Mouse (Mus musculus) adrenal gland, postnatal 10 days (tissue): ENCODE results near the gene Higd1a. TPM values are rescaled to one million over a fixed set of nuclear protein-coding genes. Genes with fewer than 3 reads are reported as not detected.
A peak's percentile ranks its signal among the peaks of the same experiment; 100 is the strongest.

Experiments
- DNase-seq: peaks from one replicate; pipeline ENCODE4 v3.0.0; 2021; ENCODE audit warnings: mixed read lengths
- long read RNA-seq, 2 experiments: library from polyadenylated mRNA; stranded (forward); transcript quantifications; one replicate each; pipeline ENCODE4 v2.0.0; 2021
- total RNA-seq, 2 experiments: library from RNA; stranded (reverse); gene quantifications; 2 replicates each; pipeline ENCODE4 v1.2.3; 2021

The Higd1a gene
- total RNA-seq = 100 to 1,000 TPM; 111 to 113 TPM
- long read RNA-seq, experiment 1, transcript Higd1a-201 (4 exons, 2,232 nt) = major isoform, 303 of 347 reads
- long read RNA-seq, experiment 1, partial matches to known transcripts = 6 of 347 reads
- long read RNA-seq, experiment 1, other reads (novel, unspliced or antisense) = 36 of 347 reads
- long read RNA-seq, experiment 2, transcript Higd1a-201 (4 exons, 2,232 nt) = major isoform, 189 of 216 reads
- long read RNA-seq, experiment 2, partial matches to known transcripts = 3 of 216 reads
- long read RNA-seq, experiment 2, other reads (novel, unspliced or antisense) = 20 of 216 reads

DNA sequence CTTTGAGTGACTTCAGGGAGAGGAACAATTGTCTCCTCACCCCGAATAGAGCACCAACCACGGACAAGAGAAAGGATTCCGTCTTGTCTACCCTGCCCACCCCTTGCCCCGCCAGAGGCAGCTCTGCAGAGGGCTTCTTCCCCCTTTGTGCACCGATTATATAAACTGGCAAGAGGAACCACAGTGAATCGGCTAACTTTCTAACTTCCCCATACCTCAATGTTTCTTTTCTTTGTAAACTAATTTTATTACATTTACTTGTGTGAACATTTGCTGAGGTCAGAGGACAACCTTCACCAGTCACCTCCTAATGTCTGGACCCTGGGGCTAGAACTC lies at the start of gene Higd1a:
TSS of gene Higd1a (minus strand) at position 210 of the 336 bp plus-strand sequence.
- no peak for DNase-seq

DNA sequence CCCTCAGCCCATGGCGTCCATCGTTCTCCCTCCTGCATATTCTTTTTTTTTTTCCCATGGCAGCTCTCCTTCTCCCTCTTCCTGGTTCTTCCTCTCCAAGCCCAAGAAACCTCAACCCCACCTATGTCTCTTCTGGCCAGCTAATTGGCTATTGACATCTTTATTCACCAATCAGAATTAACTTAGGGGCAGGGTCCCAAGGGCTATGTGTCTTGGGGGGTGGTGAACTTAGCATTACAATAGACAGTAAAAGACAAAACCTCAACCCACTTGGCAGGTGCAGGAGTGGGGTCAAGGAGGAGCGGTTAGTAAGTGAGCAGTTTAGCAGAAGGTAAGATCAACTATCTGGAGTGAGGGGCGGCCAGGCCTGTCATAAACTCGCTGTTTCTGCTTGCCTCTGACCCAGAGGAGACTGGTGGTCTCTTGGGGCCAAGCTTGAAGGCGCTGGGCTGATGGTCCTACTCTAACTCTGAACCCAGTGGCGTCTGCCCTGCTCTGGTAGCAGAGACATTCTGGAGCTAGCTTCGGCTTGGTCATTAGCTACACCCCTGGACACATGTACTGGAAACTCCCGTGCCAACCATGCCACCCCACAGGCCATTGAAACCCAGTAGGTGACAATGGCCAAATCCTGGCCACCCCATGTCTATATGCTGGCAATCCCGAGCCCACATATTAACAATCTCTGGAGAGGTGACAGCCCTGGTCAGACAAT lies 49.4 kb upstream of the Higd1a start:
- DNase-seq = no peak

DNA sequence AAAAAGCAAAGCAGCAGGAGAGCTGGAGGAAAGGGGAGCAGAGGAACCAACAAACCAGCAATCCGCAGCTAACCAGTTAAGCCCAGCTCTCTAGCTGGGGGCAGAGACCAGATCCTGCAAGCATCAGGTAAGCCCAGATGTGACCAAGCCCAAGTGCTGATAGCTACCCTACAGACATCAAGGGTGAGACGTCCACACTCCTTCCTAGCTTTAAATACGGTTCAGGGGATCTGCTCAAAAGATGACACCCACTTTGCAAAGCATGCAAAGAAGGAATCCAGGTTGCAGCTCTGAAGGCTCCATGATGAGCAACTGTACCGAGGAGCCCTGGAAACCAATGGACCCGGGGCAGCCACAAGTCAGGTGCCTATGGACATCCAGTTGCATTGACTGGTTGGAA lies 48.3 kb upstream of the Higd1a start:
- no peak for DNase-seq

DNA sequence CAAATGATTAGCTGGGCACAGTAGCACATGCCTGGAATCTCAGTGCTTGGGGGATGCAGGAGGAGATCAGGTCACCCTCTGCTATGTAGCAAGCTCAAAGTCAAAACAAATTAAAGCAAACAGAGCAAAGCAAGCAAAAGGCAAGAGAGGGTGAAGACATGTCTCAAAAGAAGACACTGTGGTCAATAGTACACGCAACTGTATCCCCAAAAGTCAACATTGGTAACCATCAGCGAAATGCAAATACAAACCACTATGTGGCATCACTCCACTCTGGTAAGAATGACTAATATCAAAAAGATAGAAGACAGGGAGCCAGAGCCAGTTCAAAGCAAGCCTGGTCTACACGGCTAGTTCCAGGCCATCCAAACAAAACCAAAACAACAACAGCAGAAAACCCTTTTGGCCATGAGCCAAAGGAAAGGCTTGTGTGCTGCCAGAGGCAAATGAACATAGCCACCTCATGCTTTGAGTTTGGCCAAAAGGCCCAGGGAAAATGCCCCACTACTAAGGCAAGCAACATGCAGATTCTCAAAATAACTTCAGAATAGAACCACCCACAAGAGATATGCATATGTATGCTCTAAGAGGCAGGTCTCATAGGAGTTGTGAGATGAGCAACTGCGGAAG lies 47.5 kb upstream of the Higd1a start:
- no peak for DNase-seq

DNA sequence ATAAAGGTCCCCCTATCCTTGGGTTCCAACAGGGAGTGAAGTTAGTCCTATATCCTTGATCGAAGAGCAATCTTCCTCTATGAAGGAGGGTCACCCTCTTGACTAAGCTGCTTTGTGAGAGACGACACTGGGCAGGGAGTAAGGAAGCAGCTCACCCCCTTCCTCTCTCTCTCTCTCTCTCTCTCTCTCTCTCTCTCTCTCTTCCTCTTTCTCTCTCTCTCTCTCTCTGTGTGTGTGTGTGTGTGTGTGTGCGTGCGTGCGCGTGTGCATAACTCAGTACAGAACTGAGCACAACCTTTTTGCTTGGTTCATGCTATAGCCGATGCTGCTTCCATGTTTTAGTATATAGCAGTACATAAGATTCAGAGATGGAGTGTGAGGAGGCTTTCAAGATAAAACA lies 46.8 kb upstream of the Higd1a start:
- no peak for DNase-seq

DNA sequence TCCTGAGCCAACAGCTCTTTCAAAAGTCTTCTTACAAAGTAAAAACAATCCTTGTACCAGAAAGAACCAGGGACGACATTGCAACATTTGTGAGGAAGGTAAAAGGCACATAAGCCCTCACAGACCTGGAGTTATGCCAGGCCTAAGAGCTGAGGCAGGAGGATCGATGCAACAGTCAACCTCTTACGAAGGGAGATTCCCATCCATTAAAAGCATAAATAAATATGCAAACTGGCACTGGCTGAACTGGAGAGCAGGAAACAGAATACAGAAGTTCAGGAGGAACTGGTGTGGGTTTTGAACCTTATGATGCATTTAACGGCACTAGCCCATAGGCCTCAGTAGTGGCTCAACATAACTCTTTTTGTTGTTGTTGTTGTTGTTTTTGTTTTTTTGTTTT lies 46.2 kb upstream of the Higd1a start:
- DNase-seq = no peak

DNA sequence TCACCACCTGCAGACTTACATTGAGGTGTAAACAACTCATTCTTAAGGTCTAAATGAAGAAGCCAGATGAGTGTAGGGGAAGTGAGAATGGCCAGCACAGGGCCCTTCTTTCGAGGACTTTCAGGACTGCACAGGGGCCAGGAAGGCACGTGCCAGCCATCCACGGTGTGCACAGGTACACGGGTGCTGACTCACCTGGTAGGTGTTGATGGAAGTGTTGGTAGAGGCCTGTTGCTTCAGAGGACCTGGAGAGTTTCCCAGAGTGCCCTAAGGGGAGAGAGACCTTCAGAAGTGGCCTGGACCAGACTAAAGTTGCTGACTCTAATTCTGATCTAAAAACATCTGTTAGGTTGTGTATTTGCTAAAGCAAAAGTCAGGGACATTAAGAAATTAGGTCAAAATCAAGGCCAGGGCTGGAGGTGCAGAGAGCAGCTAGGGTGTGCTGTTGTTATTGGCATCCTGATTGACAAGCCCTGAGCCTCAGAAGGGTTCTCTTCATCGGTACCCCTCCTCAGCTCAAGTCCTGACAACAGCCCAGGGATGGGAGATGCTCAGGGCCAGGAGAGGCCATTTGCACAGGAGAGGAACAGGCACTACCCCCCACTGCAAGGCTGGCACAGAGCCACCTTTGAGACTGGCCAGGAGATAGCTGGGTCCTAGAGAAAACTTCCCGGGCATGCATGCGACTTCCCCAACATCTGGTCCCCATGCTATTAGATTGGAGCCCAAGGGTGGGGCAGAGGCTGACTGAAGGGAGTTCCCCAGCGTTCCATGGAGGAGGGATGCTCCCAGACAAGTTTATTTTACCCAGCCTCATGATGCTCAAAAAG lies 45.5 kb upstream of the Higd1a start:
- peak; percentile 57 for DNase-seq

DNA sequence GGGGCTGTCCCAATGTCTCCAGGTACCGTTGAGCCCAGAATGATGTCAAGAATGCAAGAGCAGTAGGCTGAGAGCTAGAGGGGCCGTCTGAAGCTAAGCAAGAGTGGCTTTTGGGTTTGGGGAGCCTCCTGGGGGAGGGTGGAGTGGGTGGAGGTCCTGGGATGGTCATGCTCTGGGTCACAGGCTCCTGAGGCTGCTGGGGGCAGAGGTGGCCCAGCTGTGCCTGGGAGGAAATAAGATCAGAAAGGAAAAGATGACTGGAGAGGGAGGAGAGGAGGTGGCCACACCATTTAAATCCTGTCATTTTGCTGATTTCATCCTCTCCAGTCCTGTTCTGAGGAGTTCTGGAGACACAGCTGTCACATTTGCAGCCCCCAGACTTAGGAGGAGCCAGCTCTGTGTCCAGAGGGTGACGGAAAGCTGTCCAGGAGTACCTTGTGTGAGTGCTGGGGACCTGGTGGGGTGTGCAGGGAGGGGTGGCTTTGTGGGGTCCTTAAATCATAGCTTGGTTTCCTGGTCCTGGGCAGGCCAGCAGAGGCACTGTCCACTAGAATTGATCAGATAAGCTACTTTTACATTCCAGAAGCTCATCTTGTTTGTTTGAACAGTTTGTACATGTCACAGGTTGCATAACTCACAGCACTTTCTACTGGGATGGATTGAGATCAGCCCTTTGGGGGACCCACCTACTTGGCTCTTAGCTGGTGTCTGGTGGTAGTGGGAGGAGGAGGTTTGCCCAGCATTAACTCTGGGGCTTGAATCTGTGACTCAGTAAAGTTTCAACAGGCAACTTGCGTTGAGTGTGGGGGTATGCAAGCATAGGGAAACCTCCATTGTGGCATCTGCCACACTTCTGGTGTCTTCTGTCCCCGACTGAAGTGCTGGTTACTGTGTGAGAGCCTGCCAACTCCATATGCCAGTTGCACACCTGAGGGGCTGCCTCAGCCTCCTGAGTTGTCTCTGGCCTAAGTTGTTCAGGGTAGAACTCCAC lies 43.8 kb upstream of the Higd1a start:
- DNase-seq = no peak

DNA sequence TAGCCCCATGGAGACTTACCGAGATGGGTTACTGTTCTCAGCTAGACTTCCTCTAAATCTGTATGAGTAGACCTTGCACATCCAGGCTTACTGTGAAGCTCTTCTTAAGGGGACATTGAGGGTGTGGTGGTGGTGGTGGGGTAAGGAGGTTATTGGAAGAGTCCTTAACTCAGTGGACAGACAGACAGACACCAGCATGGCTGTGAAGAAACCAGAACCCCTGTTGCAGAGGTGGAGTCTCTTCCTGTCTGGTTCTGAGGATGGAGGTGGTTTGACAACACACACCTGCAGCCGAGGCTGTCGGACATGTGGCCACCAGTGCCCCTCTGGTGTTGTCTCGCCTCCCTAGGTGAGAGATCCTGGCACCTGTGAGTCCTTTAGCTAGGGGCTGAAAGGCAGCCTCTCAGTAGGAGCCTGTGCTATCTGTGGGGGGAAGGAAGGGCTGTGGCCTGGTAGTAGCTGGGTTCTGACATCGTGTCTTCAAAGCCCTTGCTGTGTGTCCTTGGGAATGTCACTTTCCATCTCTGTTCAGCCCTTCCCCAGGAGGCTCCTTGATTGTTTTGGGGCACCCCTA lies 42.2 kb upstream of the Higd1a start:
- DNase-seq = no peak

DNA sequence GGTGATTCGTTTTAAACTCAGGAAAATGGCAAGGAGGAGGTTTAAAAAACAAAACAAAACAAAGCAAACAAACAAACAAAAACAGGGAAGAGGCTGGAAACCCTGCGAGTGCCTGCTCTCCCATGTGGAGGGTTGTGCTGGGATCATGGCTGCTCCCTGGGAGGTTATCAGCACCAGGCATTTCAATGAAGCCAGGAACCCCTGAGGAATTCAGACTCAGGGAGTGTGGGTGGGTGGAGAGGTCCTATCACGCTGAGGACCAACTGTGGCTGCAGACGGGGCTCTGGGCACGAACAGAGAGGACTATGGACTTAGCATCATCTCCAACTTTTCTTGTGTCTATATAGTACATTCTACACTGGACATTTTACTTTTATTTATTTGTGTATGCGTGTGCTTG lies 41.1 kb upstream of the Higd1a start:
- no peak for DNase-seq

DNA sequence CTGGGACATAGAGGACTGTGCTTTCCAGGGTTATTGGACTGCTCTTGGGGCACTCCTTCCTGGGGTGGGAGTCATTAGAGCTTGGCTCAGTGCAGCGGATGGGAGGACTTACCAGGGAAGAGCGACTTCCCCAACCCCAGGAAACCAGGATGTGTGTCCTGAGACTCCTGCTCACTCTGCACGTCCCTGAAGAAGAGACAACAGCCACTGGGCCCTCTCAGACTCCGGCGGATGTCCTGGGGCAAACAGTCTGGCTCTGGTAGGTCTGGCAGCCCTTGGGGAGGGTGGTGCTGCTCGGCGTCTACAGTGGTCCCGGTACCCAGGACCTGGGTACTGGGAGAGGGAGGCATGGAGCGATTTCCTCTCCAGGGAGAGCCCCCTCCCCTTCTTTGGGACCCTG lies 40.1 kb upstream of the Higd1a start, which contains the start of gene Ackr2:
TSS of gene Ackr2 (plus strand) at position 111 of the 400 bp plus-strand sequence.
- no peak for DNase-seq

DNA sequence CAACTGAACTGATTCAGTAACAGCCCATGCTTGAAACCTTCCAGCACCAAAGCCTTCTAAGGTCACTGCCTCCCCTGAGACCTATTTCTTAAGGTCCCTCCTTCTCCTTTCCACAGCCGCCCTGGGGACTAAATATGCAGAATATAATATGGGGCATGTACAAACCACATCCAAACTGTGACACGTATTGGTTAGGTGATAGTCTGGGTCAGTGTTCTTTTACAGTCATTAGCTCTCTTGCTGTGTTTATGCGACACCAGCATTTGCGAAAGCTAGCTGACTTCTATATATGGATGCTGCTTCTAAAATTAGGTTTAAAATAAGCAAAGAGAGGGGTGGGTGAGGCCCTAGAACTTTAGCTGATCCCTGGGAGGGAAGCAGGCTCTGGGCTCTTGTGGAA lies 38.7 kb upstream of the Higd1a start:
- DNase-seq = peak; percentile 53

DNA sequence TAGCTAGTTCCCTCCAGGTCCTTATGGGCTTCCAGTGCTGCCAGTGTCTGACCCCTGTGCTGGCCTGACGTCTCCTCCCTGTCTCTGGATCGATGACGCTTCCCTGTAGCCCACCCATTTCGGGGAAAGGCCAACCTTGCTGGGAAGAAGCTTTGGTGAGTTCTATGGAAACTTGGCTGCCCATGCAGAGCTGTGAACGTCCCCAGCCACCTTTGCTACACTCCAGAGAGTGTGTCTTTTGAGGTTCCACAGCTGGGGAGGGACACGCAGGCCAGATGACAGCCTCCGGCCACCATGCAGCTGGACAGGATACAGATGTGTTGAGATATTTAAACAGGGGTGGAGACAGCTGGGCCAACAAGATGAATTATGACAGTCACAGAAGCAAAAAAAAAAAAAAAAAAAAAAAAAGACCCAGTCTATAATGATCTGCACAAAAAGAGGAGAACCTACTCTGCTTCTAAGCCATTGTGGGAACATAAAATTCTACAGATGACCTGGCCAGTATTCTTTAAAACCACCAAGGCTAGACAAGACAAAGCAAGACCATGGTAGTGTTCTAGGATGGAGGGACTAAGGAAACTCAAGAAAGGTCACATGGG lies 37.3 kb upstream of the Higd1a start:
- peak; percentile 4 for DNase-seq

DNA sequence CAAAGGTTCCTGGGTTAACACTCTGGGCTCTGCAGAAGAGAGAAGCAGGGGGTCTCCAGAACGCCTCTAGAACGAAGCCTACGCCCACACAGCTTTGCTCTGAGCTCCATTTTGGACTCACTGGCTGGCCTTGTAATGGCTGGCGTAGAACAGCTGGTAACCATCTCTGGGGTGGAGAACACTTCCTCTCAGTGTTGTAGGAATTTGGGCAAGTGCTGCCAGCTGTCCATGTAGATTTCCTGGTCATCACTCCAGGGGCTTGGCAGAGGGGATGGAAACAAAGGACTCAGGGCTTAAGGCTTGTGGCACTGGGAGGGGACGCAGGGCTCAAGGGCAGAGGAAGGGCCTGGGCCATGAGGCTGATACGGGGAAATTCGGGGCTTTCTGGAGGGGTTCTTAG lies 36.3 kb upstream of the Higd1a start:
- peak; percentile 0 for DNase-seq

DNA sequence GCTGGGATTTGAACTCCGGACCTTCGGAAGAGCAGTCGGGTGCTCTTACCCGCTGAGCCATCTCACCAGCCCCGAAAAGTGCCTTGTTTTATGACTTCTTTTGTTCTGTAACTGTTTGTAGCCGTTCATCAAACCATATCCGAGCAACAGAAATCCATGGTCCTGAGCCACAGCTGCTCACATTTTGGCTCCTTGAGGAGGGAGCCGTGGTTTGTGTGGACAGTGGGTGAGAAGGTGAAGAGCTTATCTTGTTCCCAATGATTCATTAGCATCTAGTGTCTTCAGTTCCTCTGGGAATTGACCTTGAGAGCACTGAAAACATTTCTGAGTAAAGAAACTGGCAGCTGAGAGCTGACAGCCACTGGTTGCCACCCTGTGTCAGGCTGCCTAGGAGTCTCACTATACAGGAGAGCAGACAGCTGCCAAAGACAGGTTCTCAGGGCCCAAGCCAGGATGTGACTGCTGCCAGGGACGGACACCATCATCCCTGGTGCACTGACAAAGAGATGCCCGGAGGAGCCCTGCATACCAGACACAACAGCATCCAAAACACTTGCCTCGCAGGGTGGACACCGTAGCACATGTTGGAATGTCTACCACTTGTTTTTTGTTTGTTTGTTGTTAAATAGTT lies 34.0 kb upstream of the Higd1a start:
- DNase-seq = no peak

DNA sequence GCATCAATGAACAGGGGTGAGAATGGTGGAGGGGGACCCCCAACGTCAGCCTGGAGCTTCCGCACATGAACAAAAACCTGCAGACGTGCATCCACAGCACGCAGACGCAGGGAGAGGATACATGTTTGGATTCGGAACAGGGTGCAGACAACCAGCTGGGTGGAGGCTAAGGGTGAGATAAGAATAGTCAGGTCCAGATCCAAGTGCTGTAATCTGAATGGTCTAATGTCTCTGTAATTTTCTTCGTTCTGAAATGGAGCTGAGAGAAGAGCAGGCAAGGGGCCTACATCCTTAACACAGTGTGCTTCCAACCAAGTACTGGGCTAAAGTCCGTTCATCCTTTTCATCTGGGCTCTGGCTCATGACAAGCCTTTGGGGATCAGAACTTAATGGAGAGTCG lies 33.1 kb upstream of the Higd1a start:
- no peak for DNase-seq

DNA sequence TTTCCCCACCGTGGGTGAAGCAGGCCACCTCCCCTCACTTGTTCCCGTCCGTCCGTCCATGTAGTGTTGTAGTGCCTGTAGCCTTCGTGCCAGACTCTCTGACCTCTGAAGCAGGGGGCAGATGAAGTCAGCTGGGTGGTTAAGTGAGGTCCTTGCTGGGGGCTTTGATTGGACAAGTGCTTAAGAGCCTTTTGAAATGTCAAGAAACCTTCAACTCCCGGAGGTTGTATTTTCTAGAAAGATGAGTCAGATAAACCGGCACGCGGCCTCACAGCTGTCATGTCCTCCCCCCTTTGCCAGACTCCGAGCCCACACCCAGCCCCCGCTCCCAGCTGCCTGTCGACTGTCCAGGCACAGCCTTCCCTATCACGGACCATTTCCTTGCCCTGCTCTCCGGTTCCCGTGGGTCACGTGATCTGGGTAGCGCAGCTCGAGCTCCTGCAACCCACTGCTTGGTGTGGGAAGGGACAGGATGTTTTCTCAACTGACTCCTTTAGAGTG lies 32.3 kb upstream of the Higd1a start:
- peak; percentile 83 for DNase-seq

DNA sequence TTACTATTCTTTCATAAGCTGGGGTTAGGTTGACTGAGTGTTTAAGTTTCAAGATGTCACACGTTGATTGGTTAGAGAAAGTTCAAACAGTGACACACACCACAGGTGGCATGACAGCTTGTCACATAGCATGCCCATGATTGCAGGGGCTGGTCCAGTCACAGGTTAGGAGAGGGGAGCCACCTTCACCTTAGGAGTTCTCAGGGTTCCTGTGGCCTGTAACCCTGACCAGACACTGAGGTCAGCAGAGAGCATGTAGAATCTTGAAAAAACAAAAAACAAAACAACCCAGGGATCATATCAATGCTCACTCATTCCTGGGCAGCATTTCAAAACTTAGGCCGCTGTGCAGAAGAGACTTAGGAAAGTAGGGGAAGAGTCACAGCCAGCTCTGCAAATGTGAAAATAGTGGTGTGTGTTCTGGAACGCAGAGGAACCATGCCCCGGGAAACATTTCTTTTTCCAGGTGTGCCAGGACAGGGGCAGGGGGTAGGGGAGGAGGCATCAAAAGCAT lies 31.8 kb upstream of the Higd1a start:
- no peak for DNase-seq

DNA sequence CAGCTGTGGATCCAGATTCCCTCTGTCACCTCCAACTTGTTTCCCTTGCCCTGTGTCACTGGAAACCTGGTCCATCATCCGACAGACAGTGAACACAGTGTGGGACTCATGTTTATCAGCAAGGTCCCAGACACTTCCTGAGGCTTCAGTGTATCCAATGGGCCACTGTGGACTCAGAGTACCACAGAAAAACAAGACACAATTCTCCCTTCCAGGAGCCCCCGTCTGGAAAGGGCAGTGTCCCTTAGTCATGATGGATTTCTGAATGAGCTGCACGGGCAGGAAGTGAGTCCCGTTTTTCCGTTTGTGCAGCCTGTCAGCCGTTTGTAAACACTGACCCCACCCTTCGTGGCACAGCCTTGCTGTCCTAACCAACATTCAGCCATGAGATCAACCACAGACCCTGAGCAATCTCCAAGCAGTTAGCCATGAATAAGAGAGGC lies 23.9 kb upstream of the Higd1a start:
- DNase-seq = peak; percentile 2

DNA sequence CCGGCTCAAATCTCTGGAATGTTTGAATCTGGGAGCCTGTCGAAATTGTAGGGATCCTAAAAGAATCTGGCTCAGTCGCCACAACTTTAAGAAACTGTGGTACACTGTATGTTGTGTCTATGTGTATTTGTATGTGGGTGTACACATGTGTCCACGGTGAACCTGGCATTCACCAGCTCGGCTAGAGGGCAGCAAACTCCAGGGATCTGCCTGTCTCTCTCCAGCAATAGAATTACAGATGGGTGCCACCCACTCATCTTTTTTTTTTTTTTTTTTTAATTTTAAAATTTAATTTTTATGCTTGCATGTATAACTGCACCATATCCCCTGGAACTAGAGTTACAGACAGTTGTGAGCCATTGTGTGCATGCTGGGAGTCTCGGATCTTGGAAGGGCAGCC lies 23.1 kb upstream of the Higd1a start:
- no peak for DNase-seq
